ENCODE assay signal across 9 mouse cellular contexts in the genomic region with DNA sequence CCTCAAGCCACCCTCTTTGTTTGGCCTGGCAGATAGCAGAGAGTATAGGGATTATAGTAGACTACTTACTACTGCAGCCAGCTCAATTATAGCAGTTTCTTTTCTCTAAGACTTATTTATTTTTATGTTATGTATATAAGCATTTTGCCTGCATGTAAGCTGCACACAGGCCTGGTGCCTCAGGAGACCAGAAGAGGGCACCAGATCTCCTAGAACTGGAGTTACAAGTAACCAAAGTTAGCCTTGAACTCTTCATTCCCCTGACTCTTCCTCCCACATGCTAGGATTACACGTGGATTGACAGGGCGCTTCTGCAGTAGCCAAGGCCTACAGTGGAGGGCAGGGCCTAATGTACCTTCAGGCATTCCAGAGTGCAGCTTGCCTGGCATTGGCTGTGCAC.
DNase-seq lines count a peak whose midpoint lies in the region; ATAC-seq and TF ChIP-seq lines count a peak whose summit lies in the region.
"Had no signal": no experiment of that assay in that cellular context is flagged by ENCODE, and none has a peak within 500 bp of the region (broad histone marks: within the 10 kb centered on the region; RNA-seq: fewer than 3 reads in every experiment).

No protein-coding gene starts in this region.

- no peak for TF ChIP-seq EP300 in MEL (IDR thresholded peaks at IDR 0.05; ENCODE audit: low read depth in 1 of 2, low read length in 2 of 2)
- TF ChIP-seq EP300 in stomach, postnatal 0 days (optimal IDR thresholded peaks at IDR 0.05), result no peak

- H3K9me3 ChIP-seq in MEL (replicated peaks; ENCODE audit: insufficient read depth, low read length), result no peaks in the 10 kb centered on the region
- no peaks in the 10 kb centered on the region for H3K9me3 ChIP-seq in kidney, postnatal 0 days (replicated peaks; ENCODE audit: low read length)
- no peaks in the 10 kb centered on the region for H3K9me3 ChIP-seq in stomach, postnatal 0 days (ENCODE audit: control insufficient read depth, low read length)

- 27% methylated on average over 2 of the region's 2 CpGs for WGBS in kidney, postnatal 0 days
- WGBS in stomach, postnatal 0 days, result 46% methylated on average over 2 of the region's 2 CpGs

- H3K36me3 ChIP-seq in MEL (ENCODE audit: control insufficient read depth in 1 of 2, insufficient read depth in 2 of 2, low read length in 2 of 2), result no peaks in the 10 kb centered on the region
- H3K36me3 ChIP-seq in kidney, postnatal 0 days (ENCODE audit: insufficient read depth, low read length), result no peaks in the 10 kb centered on the region
- no peaks in the 10 kb centered on the region for H3K36me3 ChIP-seq in stomach, postnatal 0 days (ENCODE audit: control insufficient read depth, insufficient read depth, low read length)

- no peak overlapping the region for H3K4me3 ChIP-seq in left cerebral cortex, adult 2 months
- no peak overlapping the region for H3K4me3 ChIP-seq in MEL (ENCODE audit: control insufficient read depth in 1 of 2, insufficient read depth in 1 of 2, low read depth in 2 of 2, low read length in 2 of 2)
- no peak overlapping the region for H3K4me3 ChIP-seq in kidney, postnatal 0 days (replicated peaks; ENCODE audit: low read depth, low read length)
- H3K4me3 ChIP-seq in stomach, postnatal 0 days (ENCODE audit: low read depth, low read length), result no peak overlapping the region
- H3K4me3 ChIP-seq: myocyte had no signal

- H3K27me3 ChIP-seq in MEL (ENCODE audit: control insufficient read depth in 1 of 2, insufficient read depth in 2 of 2, low read length in 2 of 2), result no peaks in the 10 kb centered on the region
- no peaks in the 10 kb centered on the region for H3K27me3 ChIP-seq in kidney, postnatal 0 days (ENCODE audit: insufficient read depth, low read length)
- H3K27me3 ChIP-seq in stomach, postnatal 0 days (ENCODE audit: control insufficient read depth, insufficient read depth, low read length), result no peaks in the 10 kb centered on the region

- ATAC-seq in kidney, postnatal 0 days (replicated peaks; ENCODE audit: low FRiP score, low read depth), result 0 out of 2 replicates have a peak, but pooled peaks have one; percentile 29
- ATAC-seq in stomach, postnatal 0 days (ENCODE audit: low FRiP score, low TSS enrichment), result no peak

- no peaks in the 10 kb centered on the region for H3K4me1 ChIP-seq in MEL (ENCODE audit: control insufficient read depth in 1 of 2, insufficient read depth in 2 of 2, low read length in 2 of 2)
- H3K4me1 ChIP-seq in kidney, postnatal 0 days (replicated peaks; ENCODE audit: insufficient read depth, low read length), result no peaks in the 10 kb centered on the region
- H3K4me1 ChIP-seq in stomach, postnatal 0 days (replicated peaks; ENCODE audit: control insufficient read depth, insufficient read depth), result no peaks in the 10 kb centered on the region

- no peak overlapping the region for H3K9ac ChIP-seq in MEL (ENCODE audit: control insufficient read depth, low read depth, low read length, poor library complexity, severe bottlenecking)
- H3K9ac ChIP-seq in kidney, postnatal 0 days (ENCODE audit: low read depth, low read length), result no peak overlapping the region
- H3K9ac ChIP-seq in stomach, postnatal 0 days (ENCODE audit: low read length), result no peak overlapping the region

- TF ChIP-seq POLR2A in MEL (IDR thresholded peaks at IDR 0.05; ENCODE audit: control insufficient read depth in 1 of 2, insufficient read depth in 1 of 2, low read depth in 1 of 2, low read length in 2 of 2, poor library complexity in 1 of 2), result no peak
- no peak for TF ChIP-seq POLR2A in brain, embryonic 14.5 days (IDR thresholded peaks at IDR 0.05; ENCODE audit: borderline replicate concordance, extremely low read depth, insufficient read depth, insufficient read length, poor library complexity, severe bottlenecking)

- peak; percentile 61 for TF ChIP-seq CTCF in left cerebral cortex, adult 2 months (IDR thresholded peaks at IDR 0.05)
- TF ChIP-seq CTCF in MEL (IDR thresholded peaks at IDR 0.05 in 2 of 3, conservative IDR thresholded peaks at IDR 0.05 in 1 of 3; ENCODE audit: control insufficient read depth in 1 of 3, insufficient read depth in 1 of 3, low read depth in 2 of 3, low read length in 3 of 3, poor library complexity in 1 of 3, severe bottlenecking in 1 of 3), result peak; percentile 30 to 66 (median 59)
- peak; percentile 50; the same call in 1 of the 2 replicates for TF ChIP-seq CTCF in brain, embryonic 14.5 days (IDR thresholded peaks at IDR 0.05; ENCODE audit: borderline replicate concordance, extremely low read depth, insufficient read depth, insufficient read length)
- peak; percentile 64 for TF ChIP-seq CTCF in kidney, postnatal 0 days (IDR thresholded peaks at IDR 0.05; ENCODE audit: low read depth)
- TF ChIP-seq CTCF in stomach, postnatal 0 days (IDR thresholded peaks at IDR 0.05; ENCODE audit: low read depth), result peak; percentile 72

- no peak overlapping the region for H3K27ac ChIP-seq in left cerebral cortex, adult 2 months
- no peak overlapping the region for H3K27ac ChIP-seq in MEL (ENCODE audit: control insufficient read depth, low read depth, low read length)
- no peak overlapping the region for H3K27ac ChIP-seq in kidney, postnatal 0 days
- no peak overlapping the region for H3K27ac ChIP-seq in stomach, postnatal 0 days (replicated peaks)

- no peak overlapping the region for H3K4me2 ChIP-seq in kidney, postnatal 0 days (ENCODE audit: low read length)
- H3K4me2 ChIP-seq in stomach, postnatal 0 days (replicated peaks; ENCODE audit: low read depth), result no peak overlapping the region

- DNase-seq in left cerebral cortex, adult 2 months (ENCODE audit: extremely low spot score in 1 of 2, low spot score in 2 of 2), result no peak
- no peak for DNase-seq in left cerebral cortex, adult 18-20 months (ENCODE audit: low spot score in 2 of 2)
- DNase-seq in MEL (ENCODE audit: low read depth, low spot score), result peak; percentile 75
- peak; percentile 68 for DNase-seq in brain, embryonic 14.5 days (ENCODE audit: low read depth)
- peak; percentile 58 for DNase-seq in kidney, postnatal 0 days (ENCODE audit: low spot score)
- DNase-seq in stomach, postnatal 0 days (ENCODE audit: low spot score), result peak; percentile 57
- no peak for DNase-seq in gastrocnemius, adult 8-10 months (ENCODE audit: low spot score in 2 of 2)
- no peak for DNase-seq in ovary, postnatal 36 days (ENCODE audit: low spot score)

- TF ChIP-seq RAD21 in MEL (IDR thresholded peaks at IDR 0.05; ENCODE audit: low read depth, low read length), result peak; percentile 63

- no peaks in the 10 kb centered on the region for H3K79me2 ChIP-seq in MEL (ENCODE audit: control insufficient read depth, insufficient read depth, low read length, poor library complexity)

- intact Hi-C loops in left cerebral cortex, adult 2 months (cut with DNase I), result loop anchor here (5.0 kb wide), 2 partner anchors 91 to 119 kb away; no protein-coding TSS in a partner anchor

TF ChIP-seq in MEL, 35 proteins besides CTCF, POLR2A, EP300 and RAD21:
- TF ChIP-seq ZC3H11A (IDR thresholded peaks at IDR 0.05; ENCODE audit: low read depth, low read length) (peak; percentile 65), ZKSCAN1 (IDR thresholded peaks at IDR 0.05; ENCODE audit: low read depth, low read length) (no peak), ELF1 (IDR thresholded peaks at IDR 0.05; ENCODE audit: low read depth, low read length) (no peak), TAL1 (IDR thresholded peaks at IDR 0.05; ENCODE audit: low read length) (no peak), SMC3 (IDR thresholded peaks at IDR 0.05; ENCODE audit: low read depth, low read length) (peak; percentile 74), MAFK (IDR thresholded peaks at IDR 0.05; ENCODE audit: borderline replicate concordance, low read depth, low read length) (no peak)

Comparison
In these comparisons a context has a peak if more than half of its experiments do, and no peak if none do; other contexts are left out.
1. DNase-seq: peak in MEL (single experiment), brain, embryonic 14.5 days (single experiment), kidney, postnatal 0 days (single experiment) and stomach, postnatal 0 days (single experiment); none in left cerebral cortex, adult 2 months (0 of 2), left cerebral cortex, adult 18-20 months (0 of 2), gastrocnemius, adult 8-10 months (0 of 2) and ovary, postnatal 36 days (single experiment).
2. Peak in every context shown above with its lines, with median percentiles within 50 percentile points of each other: CTCF ChIP-seq.